Mouse (Mus musculus): ENCODE measurements at regions not wholly inside any gene's neighbourhood (a gene's known extent, or its start where the extent isn't known, plus 50 kb on each side); places are given as distances from the start of the nearest gene placed in this dataset.
A peak's percentile ranks its signal among the peaks of the same experiment; 100 is the strongest.

DNA sequence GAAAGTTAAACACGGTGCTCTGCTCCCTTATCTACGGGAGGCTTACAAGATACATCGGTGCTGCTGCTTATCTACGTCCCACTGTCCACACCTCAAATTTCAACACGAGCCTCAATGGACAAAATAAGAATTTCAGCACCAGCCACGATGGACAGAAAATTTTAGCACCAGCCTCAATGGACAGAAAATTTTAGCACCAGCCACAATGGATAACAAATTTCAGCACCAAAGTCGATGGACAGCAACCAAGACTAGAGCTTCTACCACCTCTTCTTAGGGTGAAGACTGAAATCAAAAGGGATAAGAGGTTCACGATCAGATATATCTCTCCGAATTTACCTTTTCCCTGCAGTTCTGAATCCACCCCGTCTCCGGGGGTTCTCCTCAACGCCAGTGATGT lies 387.7 kb upstream of the Brinp3 start:
- 92% methylated on average over 12 of the region's 12 CpGs for WGBS
- H3K36me3 ChIP-seq (ENCODE audit: control insufficient read depth, insufficient read depth, low read length), result no peaks in the 10 kb centered on the region
- ATAC-seq (ENCODE audit: low FRiP score), result no peak
- H3K27ac ChIP-seq (ENCODE audit: low read depth, low read length), result no peak overlapping the region
- no peaks in the 10 kb centered on the region for H3K4me1 ChIP-seq (replicated peaks; ENCODE audit: control insufficient read depth, insufficient read depth, low read length)
- DNase-seq (ENCODE audit: low spot score), result peak; percentile 51
- H3K9ac ChIP-seq (ENCODE audit: low read depth, low read length), result no peak overlapping the region
- no peak overlapping the region for H3K4me3 ChIP-seq (ENCODE audit: low read depth, low read length)
- no peaks in the 10 kb centered on the region for H3K9me3 ChIP-seq (ENCODE audit: control insufficient read depth, low read length)
- no peaks in the 10 kb centered on the region for H3K27me3 ChIP-seq (ENCODE audit: control insufficient read depth, insufficient read depth, low read length)
- H3K4me2 ChIP-seq (replicated peaks; ENCODE audit: low read depth, low read length), result no peak overlapping the region

All from hindbrain, embryonic 11.5 days (tissue).